Mouse (Mus musculus) 3T3-L1 (cell line): ENCODE results near the gene Csnk2a1.
A peak's percentile ranks its signal among the peaks of the same experiment; 100 is the strongest.

Source experiments
- DNase-seq: peaks from one replicate; pipeline ENCODE4 v3.0.0-alpha.2; 2015; ENCODE audit warnings: low read depth, low spot score

Gene Csnk2a1

GRCm38 (mm10) chr2:152324842-152325241, 98.2 kb downstream of the Csnk2a1 start:
- DNase-seq, result no peak

- DNase-seq, result no peak
Measured at GRCm38 (mm10) chr2:152326157-152326556, 99.5 kb downstream of the Csnk2a1 start.

GRCm38 (mm10) chr2:152326654-152327053, 100.0 kb downstream of the Csnk2a1 start:
- peak; percentile 94 for DNase-seq

- no peak for DNase-seq
Measured at GRCm38 (mm10) chr2:152327980-152328379, 101.3 kb downstream of the Csnk2a1 start.

- no peak for DNase-seq
Measured at GRCm38 (mm10) chr2:152330858-152331423, 104.3 kb downstream of the Csnk2a1 start.
